Mouse (Mus musculus) cerebellum, adult (tissue): ENCODE results near the gene Hydin.
"Not testable (repeated sequence)": the region's sequence is repeated elsewhere in the genome, so short reads cannot be mapped to it uniquely, and the experiment has no call there.

Source experiments
- ATAC-seq: cut with Nextera tagmentation; 2 replicates; pipeline ENCODE4 v1.9.2; 2017; ENCODE audit warnings: mild to moderate bottlenecking, moderate library complexity, mixed read lengths; ENCODE audit not compliant: insufficient number of reproducible peaks, low FRiP score, low TSS enrichment

Gene Hydin

GRCm38 (mm10) chr8:110502880-110503279 lies 236.1 kb downstream of the Hydin start:
- no peak for ATAC-seq

GRCm38 (mm10) chr8:110508766-110509165 lies 242.0 kb downstream of the Hydin start:
- ATAC-seq = no peak

- ATAC-seq = no peak
Observed at GRCm38 (mm10) chr8:110519790-110520189, 253.0 kb downstream of the Hydin start.

GRCm38 (mm10) chr8:110521851-110522250 lies 255.1 kb downstream of the Hydin start:
- no peak for ATAC-seq

- not testable (repeated sequence) for ATAC-seq
Observed at GRCm38 (mm10) chr8:110522495-110522894, 255.7 kb downstream of the Hydin start.

- ATAC-seq = no peak
Observed at GRCm38 (mm10) chr8:110522985-110523384, 256.2 kb downstream of the Hydin start.

GRCm38 (mm10) chr8:110525229-110525628 lies 258.5 kb downstream of the Hydin start:
- no peak for ATAC-seq

GRCm38 (mm10) chr8:110530008-110530762 lies 263.4 kb downstream of the Hydin start:
- no peak for ATAC-seq

GRCm38 (mm10) chr8:110533781-110534180 lies 267.0 kb downstream of the Hydin start:
- no peak for ATAC-seq

GRCm38 (mm10) chr8:110537849-110538248 lies 271.1 kb downstream of the Hydin start:
- ATAC-seq = peak; percentile 94

- no peak for ATAC-seq
Observed at GRCm38 (mm10) chr8:110550343-110550742, 283.6 kb downstream of the Hydin start.

- not testable (repeated sequence) for ATAC-seq
Observed at GRCm38 (mm10) chr8:110552111-110552510, 285.3 kb downstream of the Hydin start.

GRCm38 (mm10) chr8:110592641-110593040 lies 325.9 kb downstream of the Hydin start:
- no peak for ATAC-seq

- no peak for ATAC-seq
Observed at GRCm38 (mm10) chr8:110594164-110594563, 327.4 kb downstream of the Hydin start.

GRCm38 (mm10) chr8:110604556-110604955 lies 337.8 kb downstream of the Hydin start:
- no peak for ATAC-seq

GRCm38 (mm10) chr8:110605401-110606015 lies 338.7 kb downstream of the Hydin start:
- no peak for ATAC-seq

GRCm38 (mm10) chr8:110615730-110616129 lies 349.0 kb downstream of the Hydin start:
- ATAC-seq = no peak

- 0 out of 2 replicates have a peak, but pooled peaks have one; percentile 3 for ATAC-seq
Observed at GRCm38 (mm10) chr8:110617801-110618358, 351.1 kb downstream of the Hydin start.

- peak; percentile 91 for ATAC-seq
Observed at GRCm38 (mm10) chr8:110618391-110619207, 351.8 kb downstream of the Hydin start, which contains the start of gene Vac14. TSS of gene Vac14 (plus strand) at chr8:110618585.

GRCm38 (mm10) chr8:110619208-110619574 lies 352.4 kb downstream of the Hydin start:
- ATAC-seq = no peak

- ATAC-seq = no peak
Observed at GRCm38 (mm10) chr8:110619919-110620318, 353.1 kb downstream of the Hydin start.
